Mouse (Mus musculus) neutrophil, adult 5-6 weeks (primary cell): ENCODE data around the gene Selenoi. TPM values are rescaled to one million over a fixed set of nuclear protein-coding genes. Genes with fewer than 3 reads are reported as not detected.

Source experiments
- ATAC-seq: fragments of 151-379, 151-347 bp; 2 replicates; pipeline ENCODE4 v1.8.0; 2017; ENCODE audit warnings: mild to moderate bottlenecking, moderate TSS enrichment; ENCODE audit not compliant: insufficient number of reproducible peaks, poor library complexity, low FRiP score, severe bottlenecking; ENCODE audit errors: extremely low read depth
- total RNA-seq: library from RNA; stranded (forward); fragments of 200-1000 nt; gene quantifications from 2 replicates; pipeline ENCODE4 v1.2.3, GENCODE M21; 2017

Gene Selenoi
- total RNA-seq, 1 experiment from 2014 or later, result 18.3 TPM

DNA sequence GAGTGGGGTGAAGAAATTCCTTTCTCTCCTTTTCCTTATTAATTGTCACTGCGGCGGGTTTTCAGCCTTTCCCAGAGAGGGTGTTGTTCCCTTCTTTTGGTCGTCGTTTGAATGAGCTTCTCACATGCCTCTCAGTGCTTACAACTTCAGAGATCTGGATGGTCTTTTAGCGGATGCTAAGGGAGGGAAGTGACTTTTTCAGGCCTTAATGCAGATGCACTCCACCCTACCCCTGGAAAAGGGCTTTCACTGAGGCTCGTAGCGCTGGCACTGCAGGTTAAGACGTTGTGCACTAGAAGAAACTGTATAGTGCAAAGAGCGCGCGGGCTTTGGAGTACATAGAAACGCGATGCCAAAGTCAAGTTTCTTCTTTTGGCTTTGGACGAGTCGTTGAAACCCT lies 661 bp downstream of the Selenoi start:
- no peak for ATAC-seq

DNA sequence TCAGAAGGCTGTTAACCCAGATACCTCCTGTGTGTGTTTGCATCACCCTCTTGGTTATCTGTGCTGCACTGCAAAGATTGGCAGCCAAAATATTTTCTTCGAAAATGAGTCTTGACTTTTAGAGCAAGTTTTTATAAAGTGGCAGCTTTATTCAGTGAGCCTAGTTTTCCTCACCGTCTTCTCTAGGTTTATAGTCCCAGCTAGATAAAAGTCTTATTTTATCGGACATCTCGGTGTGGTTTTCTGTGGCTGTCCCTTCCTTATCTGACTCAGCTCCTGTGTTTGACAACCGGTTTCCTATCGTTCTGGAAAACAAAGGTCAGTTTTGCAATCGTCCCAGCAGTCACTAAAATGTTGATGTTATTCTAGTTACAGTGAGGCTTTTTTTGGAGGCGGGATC lies 1.6 kb downstream of the Selenoi start:
- ATAC-seq, result no peak

GRCm38 (mm10) chr5:30235641-30236126 lies 3.3 kb downstream of the Selenoi start:
- no peak for ATAC-seq

- ATAC-seq, result no peak
Measured at GRCm38 (mm10) chr5:30238533-30238932, 6.2 kb downstream of the Selenoi start.

DNA sequence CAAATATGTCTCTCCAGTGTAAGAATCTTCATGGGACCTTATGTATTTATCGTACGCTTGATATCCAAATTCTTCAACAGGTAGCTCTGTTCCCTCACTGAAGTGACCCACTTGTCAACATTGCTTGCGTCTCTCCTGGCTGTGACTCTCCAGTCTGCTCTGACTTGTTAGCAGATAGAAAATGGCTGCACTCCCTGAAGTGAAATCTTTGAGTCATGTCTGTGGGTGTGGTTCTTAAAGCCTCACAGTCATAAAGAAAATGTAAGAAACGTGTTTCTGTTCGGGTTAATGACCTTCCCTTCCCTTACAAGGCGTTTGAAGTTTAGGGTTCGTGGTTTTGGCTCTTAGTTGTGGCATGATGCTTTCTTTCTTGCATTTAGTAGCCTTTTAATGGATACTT lies 8.2 kb downstream of the Selenoi start:
- no peak for ATAC-seq

DNA sequence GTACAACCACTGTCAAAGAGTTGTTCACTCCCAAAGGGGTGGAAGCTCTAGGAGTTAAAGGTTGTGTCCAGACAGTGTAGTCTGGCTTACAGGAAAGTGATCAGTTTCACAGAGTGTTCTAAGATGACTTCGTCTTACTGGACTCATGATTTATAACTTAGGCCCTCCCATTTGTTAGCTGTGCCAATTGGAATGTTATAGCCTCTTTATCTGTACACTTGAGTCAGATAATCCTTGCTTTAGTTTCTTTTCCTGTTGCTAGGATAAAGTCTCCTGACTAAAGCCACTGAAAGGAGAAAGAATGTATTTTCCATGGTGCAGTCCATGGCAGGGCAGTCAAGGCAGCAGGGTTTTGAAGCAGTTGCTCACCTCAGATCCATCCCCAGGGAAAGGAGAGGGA lies 10.0 kb downstream of the Selenoi start:
- no peak for ATAC-seq

GRCm38 (mm10) chr5:30243741-30244140 lies 11.4 kb downstream of the Selenoi start:
- ATAC-seq, result no peak

DNA sequence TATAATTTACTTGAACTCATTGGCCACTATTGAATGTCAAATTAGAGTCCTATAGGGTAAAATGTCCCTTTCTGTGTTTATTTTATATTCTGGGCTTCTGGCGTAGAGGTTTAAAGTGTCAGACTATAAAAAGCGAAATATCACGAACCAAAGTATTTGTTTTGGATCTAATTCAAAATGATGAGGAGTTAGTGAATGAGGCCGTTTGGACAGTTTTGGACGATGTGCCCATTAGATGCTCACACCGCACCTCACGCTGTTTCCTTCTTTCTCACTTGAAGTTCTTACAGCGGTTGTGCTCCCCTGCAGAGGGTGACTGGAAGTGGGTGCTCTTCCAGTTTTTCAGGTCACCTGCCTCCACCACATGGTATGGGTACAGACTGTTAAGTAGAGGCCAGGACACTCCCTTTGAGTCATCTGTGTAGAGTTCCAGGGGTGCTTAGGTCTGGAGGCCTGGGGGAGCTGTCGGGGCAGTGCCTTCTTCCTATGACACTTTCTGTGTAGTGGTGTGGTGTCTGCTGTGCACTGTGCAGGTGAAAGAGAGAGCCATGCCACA lies 13.6 kb downstream of the Selenoi start:
- no peak for ATAC-seq

DNA sequence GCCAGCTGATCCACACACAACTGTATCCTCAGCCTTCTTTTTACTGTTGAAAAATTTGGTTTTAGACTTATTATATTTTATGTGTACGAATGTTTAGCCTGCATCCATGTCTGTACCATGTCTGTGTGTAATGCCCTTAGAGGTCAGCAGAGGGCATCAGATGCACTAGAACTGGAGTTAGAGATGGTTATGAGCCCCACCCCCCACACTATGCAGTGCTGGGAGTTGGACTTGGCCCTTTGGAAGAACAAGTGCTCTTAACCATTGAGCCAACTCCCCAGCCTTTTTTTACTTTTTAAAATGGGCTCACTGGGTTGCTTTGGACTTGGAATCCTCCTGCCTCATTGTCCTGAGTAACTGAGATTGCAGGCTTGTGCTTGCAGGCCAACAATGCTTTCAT lies 15.3 kb downstream of the Selenoi start:
- no peak for ATAC-seq

- no peak for ATAC-seq
Measured at GRCm38 (mm10) chr5:30255567-30256354, 23.4 kb downstream of the Selenoi start.

GRCm38 (mm10) chr5:30258776-30259175 lies 26.4 kb downstream of the Selenoi start:
- ATAC-seq, result no peak

- ATAC-seq, result no peak
Measured at GRCm38 (mm10) chr5:30270571-30271190, 38.3 kb downstream of the Selenoi start.

DNA sequence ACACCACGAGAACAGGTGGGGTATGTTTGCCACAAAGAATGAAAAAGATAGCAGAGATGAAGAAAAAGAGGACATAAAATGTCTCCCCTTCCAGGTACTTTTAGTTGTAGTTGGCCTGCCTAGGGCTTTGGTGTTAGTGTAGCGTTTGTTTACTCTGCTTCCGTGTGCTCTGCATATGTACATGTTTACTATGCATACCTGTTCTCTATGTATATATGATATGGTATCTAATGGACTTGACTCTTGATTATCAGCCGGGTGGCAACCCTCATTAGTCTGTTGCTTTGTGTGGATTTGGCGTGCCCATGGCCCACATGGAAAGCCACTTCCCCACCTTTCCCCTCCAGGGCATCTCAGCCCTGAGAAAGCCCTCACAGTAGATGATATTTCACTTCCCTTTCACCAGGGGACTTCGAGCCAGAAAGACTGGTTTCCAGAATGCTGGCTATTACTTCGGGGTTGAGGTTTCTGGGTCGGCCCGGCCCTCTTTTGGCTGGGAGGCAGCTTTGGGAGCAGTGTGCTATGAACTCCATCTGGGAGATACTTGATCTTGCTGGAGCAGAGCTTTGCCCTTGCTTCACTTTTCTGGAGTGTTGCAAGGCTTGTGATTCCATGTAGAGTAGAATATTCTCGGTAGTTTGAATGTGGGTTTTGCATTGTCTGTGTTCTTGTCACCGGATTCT lies 39.4 kb downstream of the Selenoi start:
- no peak for ATAC-seq

DNA sequence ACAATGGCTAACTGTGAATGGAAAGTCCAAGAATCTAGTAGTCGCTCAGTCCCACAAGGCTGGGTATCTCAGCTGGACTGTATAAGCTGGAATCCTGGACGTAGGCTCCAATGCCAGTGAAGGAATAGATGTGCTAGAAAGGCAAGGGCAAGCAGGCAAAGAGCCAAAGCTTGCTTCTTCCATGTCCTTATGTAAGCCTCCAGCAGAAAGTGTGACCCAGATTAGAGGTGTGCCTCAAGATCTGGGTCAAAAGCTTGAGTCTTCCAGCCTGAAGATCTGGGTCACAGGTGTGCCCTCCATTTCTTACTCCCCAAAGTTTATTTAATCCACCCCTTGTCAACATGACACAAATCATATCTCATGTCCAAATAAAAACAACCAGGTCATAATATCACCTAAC lies 44.0 kb downstream of the Selenoi start:
- no peak for ATAC-seq

GRCm38 (mm10) chr5:30278952-30279351 lies 46.6 kb downstream of the Selenoi start:
- ATAC-seq, result no peak

GRCm38 (mm10) chr5:30279446-30279845 lies 47.1 kb downstream of the Selenoi start:
- no peak for ATAC-seq

- no peak for ATAC-seq
Measured at GRCm38 (mm10) chr5:30280864-30281263, 48.5 kb downstream of the Selenoi start.

DNA sequence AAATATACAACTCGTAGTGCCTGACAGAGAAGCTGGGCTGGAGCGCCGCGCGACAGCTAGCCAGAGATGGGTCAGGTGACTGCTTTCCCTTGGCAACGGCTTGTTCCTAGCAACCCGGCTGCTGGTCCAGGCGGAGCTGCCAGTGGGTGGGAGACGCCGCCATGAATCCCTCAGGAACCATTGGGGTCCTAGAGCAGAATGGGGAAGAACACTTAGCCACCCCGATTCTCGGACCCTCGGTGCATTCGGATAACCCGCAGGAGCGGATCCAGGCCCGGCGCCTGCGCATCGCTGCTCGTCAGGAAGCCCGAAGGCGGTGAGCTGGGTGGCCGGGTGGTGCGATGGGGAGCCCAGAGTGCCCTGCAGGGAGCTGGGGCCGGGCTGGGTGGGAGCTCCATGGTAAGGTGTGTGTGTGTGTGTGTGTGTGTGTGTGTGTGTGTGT lies 48.9 kb downstream of the Selenoi start, which contains the start of gene Drc1:
TSS of gene Drc1 (plus strand) at position 98 of the 442 bp plus-strand sequence.
- ATAC-seq, result no peak

- no peak for ATAC-seq
Measured at GRCm38 (mm10) chr5:30285944-30286799, 53.8 kb downstream of the Selenoi start.
